Mouse (Mus musculus) limb, embryonic 14.5 days (tissue): ENCODE data around the gene Zmynd8. TPM values are rescaled to one million over a fixed set of nuclear protein-coding genes. Genes with fewer than 3 reads are reported as not detected.

Experiments
- ATAC-seq: fragments of 200-750 bp; cut with Nextera tagmentation; 2 replicates; pipeline ENCODE4 v1.8.0; 2017; ENCODE audit warnings: low read depth, moderate number of reproducible peaks, moderate TSS enrichment; ENCODE audit not compliant: low FRiP score
- DNase-seq: peaks from one replicate; pipeline ENCODE4 v3.0.0-alpha.2; 2015; ENCODE audit warnings: low spot score
- H3K27ac ChIP-seq: fragments of 300-500 bp; sonication (generic); replicated peaks from 2 replicates; pipeline ENCODE4 v1.5.1; 2014; ENCODE audit warnings: low read depth, mild to moderate bottlenecking, low read length, moderate library complexity, mixed read lengths
- H3K27me3 ChIP-seq: fragments of 300-500 bp; sonication (generic); 2 replicates; pipeline ENCODE4 v1.6.1; 2014; ENCODE audit warnings: low read length, mixed read lengths; ENCODE audit not compliant: control insufficient read depth, insufficient read depth
- H3K36me3 ChIP-seq: fragments of 300-500 bp; sonication (generic); 2 replicates; pipeline ENCODE4 v1.6.1; 2014; ENCODE audit warnings: mild to moderate bottlenecking, low read length, moderate library complexity, mixed read lengths; ENCODE audit not compliant: control insufficient read depth, insufficient read depth
- H3K4me1 ChIP-seq: fragments of 300-500 bp; sonication (generic); 2 replicates; pipeline ENCODE4 v1.6.1; 2014; ENCODE audit warnings: antibody characterized with exemption, low read length, mixed read lengths; ENCODE audit not compliant: control insufficient read depth, insufficient read depth
- H3K4me2 ChIP-seq: fragments of 300-500 bp; sonication (generic); replicated peaks from 2 replicates; pipeline ENCODE4 v1.6.1; 2014; ENCODE audit warnings: low read depth, mild to moderate bottlenecking, low read length, moderate library complexity; ENCODE audit not compliant: severe bottlenecking
- H3K4me3 ChIP-seq: fragments of 300-500 bp; sonication (generic); replicated peaks from 2 replicates; pipeline ENCODE4 v1.5.1; 2014; ENCODE audit warnings: low read length
- H3K9ac ChIP-seq: fragments of 300-500 bp; sonication (generic); 2 replicates; pipeline ENCODE4 v1.6.1; 2014; ENCODE audit warnings: mild to moderate bottlenecking, low read depth, low read length, moderate library complexity; ENCODE audit not compliant: severe bottlenecking
- H3K9me3 ChIP-seq: fragments of 300-500 bp; sonication (generic); 2 replicates; pipeline ENCODE4 v1.6.1; 2016; ENCODE audit warnings: low read length; ENCODE audit not compliant: control insufficient read depth
- POLR2A ChIP-seq: fragments of 200-500 bp; IDR thresholded peaks from 2 replicates; pipeline ENCODE4 v1.8.0; 2012; ENCODE audit warnings: inconsistent platforms, mild to moderate bottlenecking, moderate library complexity, borderline replicate concordance; ENCODE audit not compliant: insufficient read depth, insufficient read length; ENCODE audit errors: extremely low read depth
- WGBS: fragments of 180-500 bp; shearing (Covaris S2); extraction: QIAGEN DNeasy Blood & Tissue Kit; methylation state at CpG from one replicate; pipeline ENCODE4 v1.1.7; 2014; 5-methylcytosine and 5-hydroxymethylcytosine counted together
- polyA plus RNA-seq, 2 experiments: library from polyadenylated mRNA; depleted of rRNA in 1 of 2; stranded (reverse) in 1 of 2; unstranded in 1 of 2; fragments of >200 nt; fragmentation: Nextera tagmentation in 1 of 2; extraction: Ambion mirVana in 1 of 2; gene quantifications; 2 replicates each; pipeline versions ENCODE4 v1.2.1 to v1.2.3; 2012 to 2014

Gene Zmynd8
- polyA plus RNA-seq, 2 experiments: 30.2 to 49.5 TPM

DNA sequence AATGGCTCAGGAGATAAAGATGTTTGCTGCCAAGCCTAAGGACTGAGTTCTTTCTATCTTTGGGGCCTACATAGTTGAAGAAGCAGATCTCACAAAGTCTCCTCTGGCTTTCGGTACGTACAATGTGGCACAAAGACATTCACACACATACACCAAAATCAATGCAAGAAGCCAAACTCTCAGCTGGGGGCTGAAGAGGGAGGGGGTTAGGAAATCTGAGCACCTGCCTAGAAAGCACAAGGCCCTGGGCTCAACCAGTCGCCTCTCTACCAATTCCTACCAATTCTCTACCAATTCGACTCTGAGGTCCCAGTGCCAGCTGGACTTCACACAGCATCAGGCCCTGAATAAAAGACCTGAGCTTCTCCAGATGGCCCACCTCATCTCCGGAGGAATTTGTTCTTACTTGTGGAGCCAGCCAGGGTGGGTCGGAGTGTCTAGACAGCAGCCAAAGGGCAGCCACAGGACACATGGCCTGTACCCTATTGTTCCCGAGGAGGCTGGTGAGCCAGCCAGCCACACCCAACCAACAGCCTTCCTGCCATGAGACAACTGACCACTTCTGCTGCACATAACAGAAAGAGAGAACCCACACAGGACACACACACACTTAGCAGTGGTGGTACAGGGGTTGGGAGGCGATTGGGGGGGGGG is 30.2 kb downstream of the Zmynd8 start:
- Histone ChIP-seq H3K36me3 (peaks cover 26% of the 10 kb centered on the region), H3K27me3 (no peaks in the 10 kb centered on the region), H3K9me3 (no peaks in the 10 kb centered on the region), H3K4me2 (no peak overlapping the region), H3K9ac (no peak overlapping the region), H3K4me3 (no peak overlapping the region), H3K27ac (no peak overlapping the region; the same call in 1 of the 2 replicates), H3K4me1 (peaks cover 25% of the 10 kb centered on the region)
- WGBS: 53% methylated on average over 8 of the region's 8 CpGs
- DNase-seq: no peak
- TF ChIP-seq POLR2A: no peak
- no peak for ATAC-seq

DNA sequence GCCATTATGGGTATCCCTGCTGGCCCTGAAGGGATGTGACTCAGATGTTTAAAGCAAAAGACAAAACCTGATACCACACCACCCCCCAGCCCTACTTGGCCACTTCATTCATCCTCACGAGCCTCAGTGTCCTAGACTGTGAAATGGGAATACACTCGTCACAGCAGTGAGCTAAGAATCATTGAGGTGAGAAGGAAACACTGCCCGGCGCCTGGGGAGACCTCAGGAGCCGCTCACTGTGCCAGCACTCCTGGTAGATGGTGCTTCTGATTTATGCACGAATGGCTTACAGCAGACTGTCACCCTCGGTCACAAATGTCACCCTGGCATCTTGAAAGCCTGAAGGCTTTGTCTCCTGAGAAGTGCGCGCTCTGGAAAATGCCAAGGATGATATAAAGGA is 31.3 kb downstream of the Zmynd8 start:
- Histone ChIP-seq H3K27me3 (no peaks in the 10 kb centered on the region), H3K36me3 (peaks cover 21% of the 10 kb centered on the region), H3K4me3 (no peak overlapping the region), H3K9me3 (no peaks in the 10 kb centered on the region), H3K9ac (no peak overlapping the region), H3K4me2 (no peak overlapping the region), H3K4me1 (peaks cover 18% of the 10 kb centered on the region), H3K27ac (no peak overlapping the region; the same call in 1 of the 2 replicates)
- no peak for ATAC-seq
- 84% methylated on average over 9 of the region's 9 CpGs for WGBS
- no peak for TF ChIP-seq POLR2A
- no peak for DNase-seq

DNA sequence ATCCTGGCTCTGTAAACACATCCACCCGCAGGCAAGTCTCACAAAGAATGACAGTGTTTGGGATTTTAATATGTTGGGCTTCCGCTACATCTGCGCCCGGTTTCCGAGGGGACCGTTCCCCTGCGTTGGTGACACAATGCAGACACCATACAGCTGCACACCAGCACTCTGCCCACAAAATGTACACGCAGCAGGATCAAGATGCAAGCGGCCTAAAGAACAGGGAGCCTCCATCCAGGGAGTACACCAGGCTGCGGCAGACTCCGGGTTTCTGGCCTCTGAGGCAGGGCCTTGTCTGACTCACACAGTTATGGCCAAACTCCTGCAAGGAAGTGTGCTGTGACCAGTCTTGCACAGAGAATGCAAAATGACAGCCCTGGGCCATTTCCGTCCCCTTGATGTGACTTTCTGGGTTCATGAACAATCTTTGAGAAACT is 31.8 kb downstream of the Zmynd8 start:
- Histone ChIP-seq H3K27me3 (no peaks in the 10 kb centered on the region), H3K27ac (peak overlapping the region; percentile 33), H3K9ac (0 out of 2 replicates have a peak overlapping the region, but pooled peaks have one; percentile 16), H3K4me3 (no peak overlapping the region), H3K36me3 (peaks cover 21% of the 10 kb centered on the region), H3K9me3 (no peaks in the 10 kb centered on the region), H3K4me1 (peaks cover 18% of the 10 kb centered on the region), H3K4me2 (no peak overlapping the region)
- TF ChIP-seq POLR2A: no peak
- 40% methylated on average over 12 of the region's 12 CpGs for WGBS
- ATAC-seq: no peak
- no peak for DNase-seq

DNA sequence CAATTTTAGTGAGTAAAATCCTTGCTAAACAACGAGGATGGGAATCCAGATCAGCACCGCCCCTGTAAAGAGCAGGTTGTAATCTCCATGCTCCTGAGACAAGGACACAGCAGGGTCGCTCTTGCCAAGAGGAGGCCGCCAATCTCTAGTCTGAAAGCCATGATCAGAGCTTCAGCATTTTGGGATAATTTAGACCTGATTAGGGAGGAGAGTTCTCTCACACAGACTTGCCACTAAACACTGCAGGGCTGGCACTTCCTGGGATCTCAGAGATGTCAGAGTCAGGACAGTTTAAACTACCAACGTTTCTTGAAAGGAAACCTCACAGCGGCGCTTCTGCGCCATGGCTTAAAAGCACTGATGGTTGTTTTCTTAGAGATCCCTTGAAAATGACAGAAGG is 32.4 kb downstream of the Zmynd8 start:
- H3K4me3 ChIP-seq: no peak overlapping the region
- peaks cover 18% of the 10 kb centered on the region for H3K4me1 ChIP-seq
- H3K27me3 ChIP-seq: no peaks in the 10 kb centered on the region
- no peak for TF ChIP-seq POLR2A
- H3K9me3 ChIP-seq: no peaks in the 10 kb centered on the region
- H3K9ac ChIP-seq: 0 out of 2 replicates have a peak overlapping the region, but pooled peaks have one; percentile 16
- 66% methylated on average over 8 of the region's 8 CpGs for WGBS
- ATAC-seq (no peak), DNase-seq (no peak)
- H3K27ac ChIP-seq: peak overlapping the region; percentile 33; the same call in 1 of the 2 replicates
- no peak overlapping the region for H3K4me2 ChIP-seq
- H3K36me3 ChIP-seq: peaks cover 20% of the 10 kb centered on the region

DNA sequence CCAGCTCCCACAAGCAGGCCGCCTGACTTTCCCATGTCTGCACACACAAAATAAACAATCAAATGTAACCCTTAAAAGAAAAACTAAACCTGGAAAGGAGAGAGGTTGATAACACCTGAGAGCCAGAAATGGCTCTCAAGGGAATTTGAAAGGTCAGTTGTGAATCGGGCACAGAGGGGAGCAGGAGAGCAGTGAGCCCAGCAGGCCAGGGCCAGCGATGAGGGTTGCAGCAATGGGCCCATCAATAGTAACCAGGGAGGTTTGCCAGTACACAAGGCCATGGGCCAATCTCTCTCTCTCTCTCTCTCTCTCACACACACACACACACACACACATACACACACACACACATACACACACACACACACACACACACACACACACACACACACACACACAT is 34.0 kb downstream of the Zmynd8 start:
- Histone ChIP-seq H3K4me3 (no peak overlapping the region), H3K27me3 (no peaks in the 10 kb centered on the region), H3K9me3 (no peaks in the 10 kb centered on the region), H3K27ac (no peak overlapping the region), H3K36me3 (peaks cover 14% of the 10 kb centered on the region), H3K4me2 (no peak overlapping the region), H3K9ac (no peak overlapping the region), H3K4me1 (peaks cover 22% of the 10 kb centered on the region)
- no peak for DNase-seq
- no peak for TF ChIP-seq POLR2A
- no peak for ATAC-seq
- 66% methylated on average over 3 of the region's 3 CpGs for WGBS
